Mouse (Mus musculus) inflammation-experienced regulatory T-cells, adult 6 months (primary cell): Measurements from ENCODE around the gene Hoxb8. TPM values are rescaled to one million over a fixed set of nuclear protein-coding genes. Genes with fewer than 3 reads are reported as not detected.

Experiments
- ATAC-seq: one replicate; pipeline ENCODE4 v1.8.0; 2017
- polyA plus RNA-seq, 3 experiments: library from polyadenylated mRNA; unstranded; fragments of 100-300 nt; shearing (Covaris generic); gene quantifications; one replicate each; pipeline ENCODE4 v1.2.1; 2017

The Hoxb8 gene
- polyA plus RNA-seq, 3 experiments from 2014 or later: not detected

DNA sequence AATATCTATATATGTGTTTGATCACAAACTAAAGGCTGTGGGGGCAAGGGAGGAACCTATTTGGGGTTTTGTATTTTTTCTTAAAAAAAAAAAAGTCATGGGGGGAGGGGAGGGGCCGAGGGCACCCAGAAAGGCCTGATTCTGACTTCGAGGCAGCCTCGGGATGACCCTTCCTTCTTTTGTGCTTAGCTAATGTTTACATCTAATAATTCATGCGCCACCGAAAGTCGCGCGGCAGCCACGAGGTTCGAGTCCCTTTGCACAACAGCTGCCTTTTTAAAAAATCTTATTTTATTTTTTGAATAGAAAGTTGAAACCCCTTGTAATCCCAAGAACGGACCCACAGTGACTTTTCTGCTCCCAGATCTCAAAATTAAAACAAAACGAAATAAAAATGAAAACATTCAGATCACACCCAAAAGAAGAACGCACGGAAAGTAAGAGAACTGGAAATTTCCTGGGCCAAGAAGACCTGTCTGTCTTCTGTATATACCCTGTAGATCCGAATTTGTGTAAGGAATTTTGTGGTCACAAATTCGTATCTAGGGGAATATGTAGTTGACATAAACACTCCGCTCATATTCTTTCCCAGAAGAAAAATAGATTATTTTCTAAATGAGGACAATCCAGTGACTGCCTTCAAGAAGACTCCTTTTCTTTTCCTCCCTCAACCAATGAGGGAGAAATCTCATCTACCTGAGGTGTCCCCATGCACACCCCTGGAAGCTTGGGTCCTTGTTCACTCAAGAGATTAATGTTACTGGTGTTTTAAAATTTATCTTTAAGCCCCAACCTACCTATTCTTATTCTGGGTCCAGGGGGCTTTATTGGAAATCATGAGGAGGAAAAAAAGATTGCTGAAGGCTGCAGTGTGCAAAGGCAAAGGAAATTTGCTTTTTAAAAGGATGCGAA, 35.2 kb downstream of the Hoxb8 start:
- ATAC-seq: no peak

DNA sequence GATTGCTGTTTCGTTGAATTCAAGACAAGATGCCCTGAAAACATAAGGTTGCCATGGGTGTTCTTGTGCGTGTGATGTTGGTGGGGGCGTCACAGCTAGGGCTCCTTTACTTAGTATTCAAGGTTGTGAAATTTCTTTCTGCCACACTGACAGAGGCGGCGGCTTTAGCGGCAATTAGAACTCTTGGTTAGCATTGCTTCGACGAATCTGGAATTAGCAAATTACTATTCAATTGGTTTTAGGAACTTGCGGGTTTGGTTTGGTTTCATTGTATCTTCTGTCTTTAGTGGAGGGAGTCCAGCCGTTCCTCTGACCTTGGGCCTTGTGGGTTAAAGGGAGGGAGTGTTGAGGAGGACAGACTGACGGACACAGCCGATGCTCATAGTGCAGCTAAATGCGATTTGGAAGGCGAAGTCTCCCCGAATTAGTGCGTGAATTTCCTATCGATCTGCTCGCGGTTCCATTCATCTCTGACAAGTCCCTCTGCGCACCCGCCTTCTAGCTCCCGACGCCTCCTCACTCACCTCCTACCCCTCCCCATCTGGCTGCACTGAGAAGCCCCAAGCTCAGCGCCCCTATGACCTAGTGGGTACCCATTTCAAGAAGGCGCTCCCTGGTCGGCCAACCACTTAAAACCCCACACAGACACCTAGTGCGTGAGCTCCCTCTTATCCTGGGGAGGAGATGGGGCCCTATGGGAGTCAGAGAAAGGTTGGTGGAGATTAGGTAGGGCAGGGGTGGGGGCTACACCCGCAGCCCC, 36.1 kb downstream of the Hoxb8 start, which contains the start of gene Hoxb4:
Hoxb4 (plus strand) TSS at position 660 of the 760 bp plus-strand sequence.
- peak; percentile 7 for ATAC-seq

DNA sequence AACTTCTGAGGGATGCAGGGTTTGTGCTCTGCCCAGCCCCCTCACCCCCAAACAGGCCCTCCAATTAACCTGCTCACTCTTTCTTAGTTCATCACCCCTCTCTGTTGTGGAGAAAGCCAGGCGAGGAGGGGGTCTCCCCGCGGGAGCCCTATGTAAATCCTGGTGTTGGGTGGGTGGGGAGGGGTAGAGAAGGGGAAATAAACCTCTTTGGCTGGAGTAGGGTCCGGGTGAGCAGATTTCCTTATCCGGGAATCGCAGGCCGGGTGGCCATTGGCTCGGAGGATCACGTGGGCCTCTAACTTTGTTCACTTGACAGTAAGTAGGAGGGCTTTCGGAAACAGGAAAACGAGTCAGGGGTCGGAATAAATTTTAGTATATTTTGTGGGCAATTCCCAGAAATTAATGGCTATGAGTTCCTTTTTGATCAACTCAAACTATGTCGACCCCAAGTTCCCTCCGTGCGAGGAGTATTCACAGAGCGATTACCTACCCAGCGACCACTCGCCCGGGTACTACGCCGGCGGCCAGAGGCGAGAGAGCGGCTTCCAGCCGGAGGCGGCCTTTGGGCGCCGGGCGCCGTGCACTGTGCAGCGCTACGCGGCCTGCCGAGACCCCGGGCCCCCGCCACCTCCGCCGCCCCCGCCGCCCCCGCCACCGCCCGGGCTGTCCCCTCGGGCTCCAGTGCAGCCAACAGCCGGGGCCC, 36.8 kb downstream of the Hoxb8 start:
- peak; percentile 79 for ATAC-seq

DNA sequence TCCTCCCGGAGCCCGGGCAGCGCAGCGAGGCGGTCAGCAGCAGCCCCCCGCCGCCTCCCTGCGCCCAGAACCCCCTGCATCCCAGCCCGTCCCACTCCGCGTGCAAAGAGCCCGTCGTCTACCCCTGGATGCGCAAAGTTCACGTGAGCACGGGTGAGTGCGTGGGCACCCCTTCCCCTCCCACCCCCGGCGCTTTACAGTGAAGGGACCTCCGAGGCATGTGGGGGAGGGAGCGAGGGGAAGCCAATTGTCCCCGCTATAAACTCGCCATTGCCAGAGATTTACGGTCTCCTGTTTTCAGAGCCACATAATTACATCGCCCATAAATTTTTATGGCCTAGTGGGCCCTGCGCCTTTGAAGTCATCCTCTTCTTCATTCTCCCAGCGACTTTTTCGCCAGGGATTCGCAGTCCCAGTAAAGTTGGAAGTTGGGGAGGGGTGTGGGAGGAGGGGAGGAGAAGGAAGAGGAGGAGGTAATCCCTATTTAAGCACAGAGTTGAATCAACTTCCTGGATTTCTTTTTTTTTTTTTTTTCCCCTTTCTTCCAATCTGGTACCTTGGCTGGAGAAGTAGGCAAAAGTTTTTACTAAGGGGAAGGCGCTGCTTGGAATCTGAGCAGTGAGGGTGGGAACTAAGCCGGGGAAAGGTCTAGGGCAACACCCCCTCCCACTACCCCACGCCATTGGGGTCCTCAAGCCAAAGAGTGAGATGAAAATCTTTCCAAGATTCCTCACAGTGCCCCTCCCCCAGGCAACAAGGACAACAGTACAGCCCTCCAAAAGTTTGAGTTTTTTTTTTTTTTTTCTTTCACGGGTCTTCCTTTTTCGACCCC, 37.6 kb downstream of the Hoxb8 start:
- no peak for ATAC-seq

DNA sequence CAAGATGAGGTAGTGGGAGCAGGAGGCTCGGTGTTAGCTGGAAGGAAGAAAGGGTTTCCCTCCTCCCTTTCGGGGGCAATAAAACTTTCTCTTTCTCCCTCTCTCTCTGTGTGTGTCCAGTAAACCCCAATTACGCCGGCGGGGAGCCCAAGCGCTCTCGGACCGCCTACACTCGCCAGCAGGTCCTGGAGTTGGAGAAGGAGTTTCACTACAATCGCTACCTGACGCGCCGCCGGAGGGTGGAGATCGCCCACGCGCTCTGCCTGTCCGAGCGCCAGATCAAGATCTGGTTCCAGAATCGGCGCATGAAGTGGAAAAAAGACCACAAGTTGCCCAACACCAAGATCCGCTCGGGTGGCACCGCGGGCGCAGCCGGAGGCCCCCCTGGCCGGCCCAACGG, 38.2 kb downstream of the Hoxb8 start:
- ATAC-seq: no peak

DNA sequence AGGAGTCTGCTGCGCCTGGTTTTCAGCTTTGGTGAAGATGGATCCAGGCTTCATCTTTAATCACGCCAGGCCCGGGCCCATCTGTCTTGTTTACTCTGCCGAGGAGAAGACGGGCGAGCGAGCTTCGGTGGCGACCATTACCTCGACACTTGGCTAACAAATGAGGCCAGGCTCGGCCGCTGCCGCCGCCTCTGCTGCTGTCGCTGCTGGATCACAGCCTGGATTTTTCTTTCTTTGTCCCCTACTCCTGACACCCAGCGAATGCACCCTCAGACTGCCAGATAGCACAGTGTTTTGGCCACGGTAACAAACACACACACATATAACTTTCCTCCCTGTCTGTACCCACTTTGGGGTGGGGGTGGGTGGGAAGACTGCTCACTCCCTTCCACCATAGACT, 39.0 kb downstream of the Hoxb8 start:
- ATAC-seq: no peak

DNA sequence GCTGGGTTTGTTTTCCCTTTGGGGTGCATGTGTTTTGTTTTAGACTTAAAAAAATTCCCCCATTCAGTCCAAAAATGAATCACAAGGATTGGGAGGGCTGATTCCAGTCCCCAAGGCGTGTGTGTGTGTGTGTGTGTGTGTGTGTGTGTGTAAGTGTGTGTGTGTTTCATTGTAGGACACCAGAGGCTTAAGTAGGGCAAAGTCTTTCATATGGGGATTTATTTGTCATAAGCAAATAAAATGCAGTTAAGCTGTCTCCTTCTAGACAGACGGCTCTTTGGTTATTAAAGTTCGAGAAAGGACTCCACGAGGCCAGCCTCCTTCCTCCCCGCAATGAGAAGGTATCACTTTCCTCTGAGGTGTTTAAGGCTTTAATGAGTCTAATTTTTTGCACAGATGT, 40.1 kb downstream of the Hoxb8 start:
- no peak for ATAC-seq

DNA sequence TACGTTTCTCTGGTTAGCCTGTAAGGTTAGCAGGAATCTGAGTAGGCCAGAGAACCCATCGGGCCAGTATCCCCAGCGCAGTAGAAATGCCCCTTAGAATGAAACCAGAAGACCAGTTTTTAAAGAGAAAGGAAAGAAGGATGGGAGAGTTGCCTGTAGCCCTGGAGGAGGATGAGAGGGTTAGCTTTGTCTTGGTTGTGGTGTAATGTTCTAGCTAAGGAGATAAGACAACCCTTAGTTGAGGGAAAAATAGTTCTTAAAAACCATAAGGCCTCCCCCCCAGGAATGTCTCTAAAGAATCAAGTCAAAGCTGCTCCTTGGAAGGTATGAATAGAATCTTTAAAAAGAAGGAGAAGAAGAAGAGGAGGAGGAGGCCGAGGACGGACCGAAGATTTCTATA, 41.0 kb downstream of the Hoxb8 start:
- ATAC-seq: no peak

DNA sequence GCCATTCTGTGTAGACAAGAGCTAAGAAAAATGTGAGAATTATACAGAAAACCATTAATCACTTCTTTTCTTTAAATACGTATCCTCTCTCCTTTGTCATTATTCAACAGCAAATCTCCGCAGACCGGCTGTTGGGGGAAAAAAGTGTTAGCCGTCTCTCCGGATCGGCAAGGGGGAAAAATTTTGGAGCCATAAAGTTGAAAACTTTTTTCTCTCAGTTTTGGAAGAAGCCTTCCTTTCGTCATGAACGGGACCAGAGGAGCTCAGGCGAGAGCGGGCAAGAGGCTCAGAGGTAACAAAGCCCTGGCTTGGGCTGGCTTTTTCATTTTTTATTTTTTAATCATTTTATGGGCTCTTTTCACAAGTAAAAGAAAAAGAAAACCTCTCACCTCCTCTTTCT, 41.4 kb downstream of the Hoxb8 start, which contains the start of gene Hoxb3:
Hoxb3 (plus strand) TSS at position 173 of the 400 bp plus-strand sequence.
- ATAC-seq: no peak

DNA sequence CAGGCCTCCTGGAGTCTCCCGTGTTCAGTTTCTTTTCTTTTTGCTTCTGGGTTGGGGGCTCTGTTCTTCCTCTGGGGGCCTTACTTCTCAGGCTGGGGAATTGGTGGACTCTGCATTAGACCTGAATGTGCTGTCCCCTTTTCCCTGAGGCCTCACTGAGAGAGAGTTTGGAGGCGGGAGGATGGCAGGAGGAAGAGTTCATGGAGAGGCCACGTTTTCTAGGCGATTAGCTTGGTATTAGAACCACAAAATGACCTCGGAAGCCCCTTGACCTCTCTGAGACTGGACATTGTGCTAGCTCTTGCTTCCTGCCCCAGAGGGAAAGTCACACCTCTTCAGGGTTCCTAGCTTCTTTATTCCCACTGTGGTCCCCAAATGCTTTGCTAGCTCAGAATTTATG, 42.4 kb downstream of the Hoxb8 start:
- no peak for ATAC-seq

DNA sequence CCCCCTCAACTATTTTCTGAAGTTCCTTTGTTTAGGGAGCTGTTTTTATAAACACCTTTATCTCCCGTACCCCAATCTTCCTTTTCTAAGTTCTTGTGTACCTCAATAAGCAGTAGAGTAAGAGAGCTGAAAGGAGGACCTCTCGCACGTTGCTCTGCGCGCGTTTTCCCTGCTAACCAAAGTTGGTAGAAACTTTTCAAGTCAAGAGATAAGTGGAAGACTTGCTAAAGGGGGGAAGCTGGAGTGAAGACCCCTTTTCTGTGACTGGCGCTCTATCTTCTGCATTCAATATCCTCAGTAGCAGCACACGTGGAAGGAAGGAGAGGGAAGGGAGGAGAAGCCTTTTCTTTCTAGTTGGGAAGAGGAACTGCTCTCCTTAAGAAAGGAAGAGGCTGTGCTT, 43.3 kb downstream of the Hoxb8 start:
- ATAC-seq: no peak

DNA sequence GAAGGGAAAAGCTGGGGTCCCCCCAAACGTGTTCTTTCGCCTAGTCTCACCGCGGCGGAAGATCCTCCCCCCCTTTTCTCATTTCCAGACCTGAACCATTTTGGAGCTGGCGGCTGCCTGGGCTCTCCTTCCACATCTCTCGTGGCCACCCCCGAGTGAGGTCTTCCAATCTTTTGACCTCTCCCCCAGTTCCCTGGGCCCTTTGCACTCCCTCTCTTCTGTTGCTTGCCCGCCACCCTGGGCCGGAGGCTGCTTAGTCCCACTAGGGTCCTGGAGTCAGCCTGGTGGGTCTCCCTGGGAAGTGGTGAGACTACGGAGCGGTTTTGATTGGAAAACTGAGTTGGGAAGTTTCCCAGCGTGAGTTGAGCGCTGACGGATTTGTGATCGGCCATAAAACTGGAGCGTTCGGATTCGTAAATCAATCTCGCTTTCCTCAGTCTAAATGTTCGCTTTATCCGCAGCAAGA, 44.1 kb downstream of the Hoxb8 start:
- no peak for ATAC-seq

DNA sequence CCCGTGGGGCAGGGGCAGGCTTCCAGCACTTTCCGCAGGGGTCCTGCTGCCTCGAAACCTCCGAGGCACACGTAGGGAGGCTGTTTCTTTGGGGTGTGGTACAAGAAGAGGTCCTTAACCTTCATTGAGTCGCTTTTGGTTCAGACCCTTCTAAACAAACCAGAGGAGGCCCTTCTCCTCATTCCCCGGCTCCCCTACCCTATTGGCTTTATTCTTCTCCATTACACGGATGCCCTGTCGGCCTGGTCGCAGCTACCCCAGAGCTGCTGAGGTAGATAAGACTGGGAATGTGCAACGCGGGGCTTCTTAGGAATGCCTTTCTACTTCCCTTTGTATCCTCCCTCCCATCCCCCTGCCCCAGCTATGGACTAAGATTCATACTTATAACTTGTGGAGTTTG, 45.0 kb downstream of the Hoxb8 start:
- no peak for ATAC-seq

DNA sequence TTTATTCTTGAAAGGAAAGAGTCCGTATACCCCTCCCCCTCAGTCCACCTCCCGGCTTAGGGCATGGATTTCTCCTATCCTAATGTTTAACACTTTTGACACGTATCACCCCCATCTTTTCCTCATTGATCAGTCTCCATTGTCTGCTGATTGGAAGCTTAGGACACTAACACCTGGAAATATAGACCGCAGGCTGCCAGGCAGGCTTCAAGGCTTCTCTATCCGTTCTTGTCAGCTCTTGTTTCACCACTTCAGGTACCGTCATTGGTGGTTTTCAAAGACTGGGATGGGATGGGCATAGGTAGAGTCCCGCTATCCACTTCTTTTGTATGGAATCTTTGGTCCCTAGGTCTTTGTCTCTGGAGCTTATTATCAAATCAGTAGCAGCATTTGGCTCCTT, 45.4 kb downstream of the Hoxb8 start:
- no peak for ATAC-seq

DNA sequence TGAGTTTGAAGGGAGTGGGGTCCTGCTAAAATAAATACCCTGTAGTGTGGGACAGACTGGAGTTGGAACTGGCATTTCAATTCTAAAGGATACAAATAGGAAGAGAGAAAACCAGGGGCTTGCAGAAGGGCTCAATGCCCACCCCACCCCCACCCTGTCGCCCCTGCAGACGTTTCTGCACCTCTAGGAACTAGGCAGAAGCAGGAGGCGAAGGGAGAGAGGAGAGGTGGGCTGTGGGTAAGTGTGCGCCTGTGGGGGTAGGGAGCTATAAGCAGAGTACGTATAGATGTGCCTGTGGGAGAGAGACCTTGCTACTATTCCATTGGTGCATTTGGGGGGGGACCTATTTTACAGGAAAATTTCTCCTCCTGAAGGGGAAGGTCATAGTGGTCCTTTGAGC, 46.0 kb downstream of the Hoxb8 start:
- no peak for ATAC-seq

DNA sequence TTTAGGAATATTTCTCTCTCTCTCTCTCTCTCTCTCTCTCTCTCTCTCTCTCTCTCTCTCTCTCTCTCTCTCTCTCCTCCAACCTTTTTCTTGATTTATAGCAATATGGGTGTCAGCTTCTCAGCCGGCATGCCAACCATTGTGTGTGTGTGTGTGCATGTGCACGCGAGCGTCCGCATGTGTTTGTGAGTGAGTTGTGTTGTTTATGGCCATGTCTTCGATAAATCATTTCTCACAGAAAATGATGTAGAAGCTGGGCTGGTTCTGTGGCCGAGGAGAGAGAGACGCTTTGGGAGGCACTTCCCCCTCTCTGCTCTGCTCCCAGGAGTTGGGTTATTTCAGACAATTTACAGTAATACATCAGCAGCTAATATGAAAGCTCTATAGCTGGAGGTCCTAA, 46.9 kb downstream of the Hoxb8 start:
- no peak for ATAC-seq

DNA sequence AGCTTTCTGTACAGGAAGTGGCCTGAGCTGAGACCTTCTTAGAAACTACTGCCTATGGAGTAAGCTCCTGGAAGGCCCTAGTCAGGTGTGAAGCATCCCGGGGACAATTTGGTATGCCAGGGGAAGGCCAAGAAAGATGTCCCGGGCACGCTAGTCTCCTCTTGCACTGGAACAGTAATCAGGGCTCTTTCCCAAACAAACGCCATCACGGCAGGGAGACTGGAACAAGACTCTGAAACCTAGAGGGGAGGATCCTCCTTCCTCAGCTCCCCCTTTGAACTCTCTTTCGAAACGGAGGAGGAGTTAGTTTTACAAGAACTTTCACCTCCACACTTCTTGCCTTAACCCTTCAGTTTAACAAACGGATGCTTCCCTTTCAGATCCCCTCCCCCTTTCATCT, 50.4 kb downstream of the Hoxb8 start:
- ATAC-seq: no peak

DNA sequence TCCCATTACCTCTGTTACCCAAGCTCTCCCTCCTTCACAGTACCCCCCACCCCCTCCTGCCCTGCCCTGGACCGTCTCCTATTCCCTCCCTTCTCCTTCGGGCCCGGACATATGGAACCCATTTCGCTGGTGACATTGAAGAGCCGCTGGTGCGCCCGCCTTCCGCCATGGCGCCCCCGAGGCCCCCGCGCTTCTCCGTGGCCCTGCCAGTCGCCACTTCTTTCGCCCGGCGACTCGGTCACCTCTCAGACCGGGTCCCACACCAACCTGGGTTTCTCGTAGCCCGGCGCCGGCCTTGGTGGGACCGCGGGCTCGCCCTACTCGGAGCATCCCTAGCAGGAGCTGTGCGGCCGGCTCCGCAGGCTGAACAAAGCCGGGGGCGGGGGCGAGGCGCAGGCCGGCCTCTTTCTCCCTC, 50.9 kb downstream of the Hoxb8 start:
- no peak for ATAC-seq

DNA sequence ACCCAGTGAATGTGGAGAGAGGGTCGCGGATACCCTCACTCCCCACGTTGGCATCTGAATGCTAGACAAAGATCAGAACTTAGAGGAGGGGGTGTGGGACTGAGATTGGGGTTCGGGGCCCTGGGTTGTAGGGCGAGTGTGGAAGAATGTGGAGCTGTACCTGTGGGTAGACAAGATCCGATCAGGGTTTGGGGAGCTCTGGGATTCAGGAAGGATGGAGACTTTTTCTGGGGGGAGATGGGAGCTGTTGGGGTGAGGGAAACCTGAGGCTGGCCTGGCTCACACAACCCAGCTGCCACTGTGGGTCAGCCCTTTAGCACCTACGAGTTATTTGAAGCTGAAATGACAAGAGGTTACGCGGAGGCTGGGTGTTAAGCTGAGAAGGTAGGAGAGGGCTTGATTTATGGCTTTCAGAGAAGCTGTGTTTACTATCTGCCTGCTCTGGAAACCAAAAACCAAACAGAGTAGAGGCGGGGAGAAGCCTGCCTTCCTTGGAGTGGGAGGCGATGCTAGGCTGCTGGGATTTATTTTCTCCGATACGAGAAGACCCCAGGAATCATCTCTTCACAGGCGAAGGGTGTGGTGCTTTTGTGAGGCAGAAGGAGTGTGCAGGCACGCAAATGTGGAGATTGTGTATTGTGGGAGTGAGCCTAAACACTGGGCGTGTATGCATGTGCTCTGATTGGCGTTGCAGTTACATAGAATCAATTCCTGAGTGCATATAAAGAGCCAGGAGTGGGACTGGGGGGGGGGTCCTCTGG, 51.7 kb downstream of the Hoxb8 start:
- ATAC-seq: no peak

DNA sequence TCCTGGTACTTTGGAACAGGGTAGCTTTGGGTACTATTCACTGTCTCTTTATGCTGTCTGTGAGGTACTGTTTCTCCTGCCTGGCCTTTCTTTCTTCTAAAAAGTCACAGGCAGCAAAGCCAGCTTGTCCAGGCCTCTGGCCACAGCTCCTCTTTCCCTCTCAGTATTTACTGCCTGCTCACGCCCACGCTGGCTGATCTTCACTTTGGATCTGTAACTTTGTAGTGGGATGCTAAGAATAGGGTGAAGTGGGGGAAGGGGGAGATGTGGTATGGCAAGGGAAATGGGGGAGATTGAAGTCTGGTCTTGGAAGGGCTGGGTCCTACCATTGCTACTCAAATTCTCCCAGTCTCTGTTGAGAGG, 52.3 kb downstream of the Hoxb8 start:
- no peak for ATAC-seq
